Mouse (Mus musculus) neural tube, embryonic 14.5 days (tissue): ENCODE data around the gene Peak1. TPM values are rescaled to one million over a fixed set of nuclear protein-coding genes. Genes with fewer than 3 reads are reported as not detected.

Experiments
- ATAC-seq: fragments of 200-750 bp; cut with Nextera tagmentation; 2 replicates; pipeline ENCODE4 v1.8.0; 2017; ENCODE audit warnings: low read depth, mild to moderate bottlenecking, moderate TSS enrichment, moderate library complexity
- H3K27ac ChIP-seq: fragments of 300-500 bp; sonication (generic); 2 replicates; pipeline ENCODE4 v1.5.1; 2014; ENCODE audit warnings: low read depth, mild to moderate bottlenecking, control low read depth, low read length, moderate library complexity, mixed read lengths
- H3K27me3 ChIP-seq: fragments of 300-500 bp; sonication (generic); 2 replicates; pipeline ENCODE4 v1.6.1; 2014; ENCODE audit warnings: low read length; ENCODE audit not compliant: control insufficient read depth, insufficient read depth
- H3K36me3 ChIP-seq: fragments of 300-500 bp; sonication (generic); 2 replicates; pipeline ENCODE4 v1.6.1; 2014; ENCODE audit warnings: low read length, mixed read lengths; ENCODE audit not compliant: control insufficient read depth, insufficient read depth
- H3K4me1 ChIP-seq: fragments of 300-500 bp; sonication (generic); 2 replicates; pipeline ENCODE4 v1.6.1; 2014; ENCODE audit warnings: low read length; ENCODE audit not compliant: control insufficient read depth, insufficient read depth
- H3K4me2 ChIP-seq: fragments of 300-500 bp; sonication (generic); 2 replicates; pipeline ENCODE4 v1.6.1; 2014; ENCODE audit warnings: mild to moderate bottlenecking, low read depth, low read length, control low read depth
- H3K4me3 ChIP-seq: fragments of 300-500 bp; sonication (generic); 2 replicates; pipeline ENCODE4 v1.5.1; 2014; ENCODE audit warnings: low read depth, low read length, control low read depth, mixed read lengths
- H3K9ac ChIP-seq: fragments of 300-500 bp; sonication (generic); replicated peaks from 2 replicates; pipeline ENCODE4 v1.6.1; 2014; ENCODE audit warnings: low read depth, mild to moderate bottlenecking, control low read depth, low read length, mixed read lengths
- H3K9me3 ChIP-seq: fragments of 300-500 bp; sonication (generic); 2 replicates; pipeline ENCODE4 v1.6.1; 2016; ENCODE audit warnings: low read length; ENCODE audit not compliant: control insufficient read depth
- WGBS: fragments of 180-500 bp; shearing (Covaris S2); extraction: QIAGEN DNeasy Blood & Tissue Kit; methylation state at CpG from one replicate; pipeline ENCODE4 v1.1.7; 2014; 5-methylcytosine and 5-hydroxymethylcytosine counted together
- polyA plus RNA-seq: library from polyadenylated mRNA; unstranded; fragments of >200 nt; fragmentation: Nextera tagmentation; extraction: Ambion mirVana; gene quantifications from 2 replicates; pipeline ENCODE4 v1.2.1, GENCODE M21; 2014

Gene Peak1
- polyA plus RNA-seq, 1 experiment from 2014 or later = 9.0 TPM

GRCm38 (mm10) chr9:56339426-56340195, 78.3 kb downstream of the Peak1 start:
- ATAC-seq = no peak
- H3K9ac ChIP-seq = no peak overlapping the region
- WGBS = 73% methylated on average over 1 of the region's 1 CpGs

GRCm38 (mm10) chr9:56334363-56334762, 83.5 kb downstream of the Peak1 start:
- 97% methylated on average over 12 of the region's 12 CpGs for WGBS

More at GRCm38 (mm10) chr9:56339426-56340195, 78.3 kb downstream of the Peak1 start:
- Histone ChIP-seq H3K9me3 (no peaks in the 10 kb centered on the region), H3K4me3 (no peak overlapping the region), H3K27ac (no peak overlapping the region), H3K4me1 (no peaks in the 10 kb centered on the region), H3K4me2 (no peak overlapping the region), H3K36me3 (no peaks in the 10 kb centered on the region), H3K27me3 (no peaks in the 10 kb centered on the region)

GRCm38 (mm10) chr9:56332774-56333173, 85.1 kb downstream of the Peak1 start:
- H3K4me3 ChIP-seq = no peak overlapping the region
- no peaks in the 10 kb centered on the region for H3K4me1 ChIP-seq
- H3K36me3 ChIP-seq = no peaks in the 10 kb centered on the region
- no peak overlapping the region for H3K9ac ChIP-seq
- no peak overlapping the region for H3K27ac ChIP-seq
- H3K4me2 ChIP-seq = no peak overlapping the region
- H3K27me3 ChIP-seq = no peaks in the 10 kb centered on the region
- no peaks in the 10 kb centered on the region for H3K9me3 ChIP-seq
- no peak for ATAC-seq

More at GRCm38 (mm10) chr9:56334363-56334762, 83.5 kb downstream of the Peak1 start:
- Histone ChIP-seq H3K9ac (no peak overlapping the region), H3K27me3 (no peaks in the 10 kb centered on the region), H3K36me3 (no peaks in the 10 kb centered on the region), H3K4me1 (no peaks in the 10 kb centered on the region), H3K9me3 (no peaks in the 10 kb centered on the region), H3K27ac (no peak overlapping the region), H3K4me3 (no peak overlapping the region), H3K4me2 (no peak overlapping the region)
- ATAC-seq = no peak

- H3K4me1 ChIP-seq = no peaks in the 10 kb centered on the region
- H3K9me3 ChIP-seq = no peaks in the 10 kb centered on the region
- WGBS = 94% methylated on average over 8 of the region's 8 CpGs
- no peak overlapping the region for H3K9ac ChIP-seq
- no peak overlapping the region for H3K27ac ChIP-seq
- no peak overlapping the region for H3K4me3 ChIP-seq
- no peak for ATAC-seq
- H3K27me3 ChIP-seq = no peaks in the 10 kb centered on the region
- H3K36me3 ChIP-seq = no peaks in the 10 kb centered on the region
- H3K4me2 ChIP-seq = no peak overlapping the region
Measured at GRCm38 (mm10) chr9:56326511-56327005, 91.3 kb downstream of the Peak1 start.

- WGBS = 97% methylated on average over 5 of the region's 5 CpGs
- H3K9me3 ChIP-seq = no peaks in the 10 kb centered on the region
- no peak overlapping the region for H3K27ac ChIP-seq
- H3K4me1 ChIP-seq = no peaks in the 10 kb centered on the region
- H3K4me3 ChIP-seq = no peak overlapping the region
- no peak for ATAC-seq
- H3K9ac ChIP-seq = no peak overlapping the region
- H3K36me3 ChIP-seq = no peaks in the 10 kb centered on the region
- no peak overlapping the region for H3K4me2 ChIP-seq
- no peaks in the 10 kb centered on the region for H3K27me3 ChIP-seq
Measured at GRCm38 (mm10) chr9:56325725-56326124, 92.1 kb downstream of the Peak1 start.

GRCm38 (mm10) chr9:56324576-56325355, 93.1 kb downstream of the Peak1 start:
- Histone ChIP-seq H3K9me3 (no peaks in the 10 kb centered on the region), H3K4me2 (no peak overlapping the region), H3K27me3 (no peaks in the 10 kb centered on the region), H3K4me1 (no peaks in the 10 kb centered on the region), H3K9ac (no peak overlapping the region), H3K27ac (no peak overlapping the region), H3K36me3 (no peaks in the 10 kb centered on the region), H3K4me3 (no peak overlapping the region)
- 76% methylated on average over 16 of the region's 16 CpGs for WGBS
- no peak for ATAC-seq

GRCm38 (mm10) chr9:56321291-56321690, 96.6 kb downstream of the Peak1 start:
- no peak overlapping the region for H3K4me3 ChIP-seq
- no peaks in the 10 kb centered on the region for H3K36me3 ChIP-seq
- H3K9me3 ChIP-seq = peaks cover 4% of the 10 kb centered on the region
- no peak for ATAC-seq
- H3K4me2 ChIP-seq = no peak overlapping the region
- H3K9ac ChIP-seq = no peak overlapping the region
- H3K27me3 ChIP-seq = no peaks in the 10 kb centered on the region
- 92% methylated on average over 2 of the region's 2 CpGs for WGBS
- H3K27ac ChIP-seq = no peak overlapping the region
- H3K4me1 ChIP-seq = no peaks in the 10 kb centered on the region

- ATAC-seq = no peak
- 92% methylated on average over 3 of the region's 3 CpGs for WGBS
- H3K9me3 ChIP-seq = peaks cover 4% of the 10 kb centered on the region
Measured at GRCm38 (mm10) chr9:56314326-56314725, 103.5 kb downstream of the Peak1 start.

GRCm38 (mm10) chr9:56309079-56309478, 108.8 kb downstream of the Peak1 start:
- H3K27ac ChIP-seq = no peak overlapping the region
- 57% methylated on average over 2 of the region's 2 CpGs for WGBS
- no peaks in the 10 kb centered on the region for H3K27me3 ChIP-seq

More at GRCm38 (mm10) chr9:56314326-56314725, 103.5 kb downstream of the Peak1 start:
- no peaks in the 10 kb centered on the region for H3K36me3 ChIP-seq
- H3K27ac ChIP-seq = no peak overlapping the region
- no peak overlapping the region for H3K9ac ChIP-seq
- no peak overlapping the region for H3K4me2 ChIP-seq
- no peaks in the 10 kb centered on the region for H3K27me3 ChIP-seq
- no peaks in the 10 kb centered on the region for H3K4me1 ChIP-seq
- no peak overlapping the region for H3K4me3 ChIP-seq

More at GRCm38 (mm10) chr9:56309079-56309478, 108.8 kb downstream of the Peak1 start:
- ATAC-seq = no peak
- H3K36me3 ChIP-seq = no peaks in the 10 kb centered on the region
- H3K4me3 ChIP-seq = no peak overlapping the region
- no peaks in the 10 kb centered on the region for H3K9me3 ChIP-seq
- no peaks in the 10 kb centered on the region for H3K4me1 ChIP-seq
- H3K4me2 ChIP-seq = no peak overlapping the region
- H3K9ac ChIP-seq = no peak overlapping the region
